1 mouse cellular context compared by ENCODE assay signal in the genomic region with DNA sequence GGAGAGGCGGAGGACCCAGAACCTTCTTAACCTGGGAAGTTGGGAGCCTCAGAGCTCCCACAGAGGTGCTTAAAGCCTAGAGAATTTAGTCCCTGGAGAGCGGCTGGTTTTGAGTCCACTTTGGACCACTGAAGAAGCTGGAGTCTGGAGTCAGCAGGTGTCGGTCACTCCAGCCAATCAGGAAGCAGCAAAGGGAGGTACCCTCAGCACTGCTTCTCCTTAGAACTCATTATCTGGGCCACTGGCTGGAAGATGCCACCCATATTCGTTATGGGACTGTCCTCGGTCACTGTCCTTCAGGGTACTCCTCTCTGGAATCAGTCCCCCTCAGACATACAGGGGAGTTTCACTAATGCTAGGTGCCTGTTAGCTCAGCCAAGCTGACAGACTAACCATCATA.
TF ChIP-seq lines count a peak whose summit lies in the region.

No protein-coding gene starts in this region.

TF ChIP-seq in MEL, 35 proteins besides CTCF, POLR2A, EP300 and RAD21 (continued from another document):
- TF ChIP-seq TBP (IDR thresholded peaks at IDR 0.05; ENCODE audit: low read depth, low read length) (no peak), MEF2A (IDR thresholded peaks at IDR 0.05; ENCODE audit: extremely low read depth, insufficient replicate concordance, low read depth, low read length, poor library complexity, severe bottlenecking) (no peak), ELF1 (IDR thresholded peaks at IDR 0.05; ENCODE audit: low read depth, low read length) (no peak), POLR2AphosphoS5 (IDR thresholded peaks at IDR 0.05; ENCODE audit: borderline replicate concordance, low read depth, low read length) (no peak), TCF12 (IDR thresholded peaks at IDR 0.05; ENCODE audit: low read depth, low read length) (no peak), GABPA (IDR thresholded peaks at IDR 0.05; ENCODE audit: low read depth, low read length) (no peak)
